Mouse (Mus musculus) right cerebral cortex, postnatal 25 days (tissue): ENCODE measurements at regions not wholly inside any gene's neighbourhood (a gene's known extent, or its start where the extent isn't known, plus 50 kb on each side); places are given as distances from the start of the nearest gene placed in this dataset.

Experiments
- DNase-seq: peaks from one replicate; pipeline ENCODE4 v3.0.0; 2022

DNA sequence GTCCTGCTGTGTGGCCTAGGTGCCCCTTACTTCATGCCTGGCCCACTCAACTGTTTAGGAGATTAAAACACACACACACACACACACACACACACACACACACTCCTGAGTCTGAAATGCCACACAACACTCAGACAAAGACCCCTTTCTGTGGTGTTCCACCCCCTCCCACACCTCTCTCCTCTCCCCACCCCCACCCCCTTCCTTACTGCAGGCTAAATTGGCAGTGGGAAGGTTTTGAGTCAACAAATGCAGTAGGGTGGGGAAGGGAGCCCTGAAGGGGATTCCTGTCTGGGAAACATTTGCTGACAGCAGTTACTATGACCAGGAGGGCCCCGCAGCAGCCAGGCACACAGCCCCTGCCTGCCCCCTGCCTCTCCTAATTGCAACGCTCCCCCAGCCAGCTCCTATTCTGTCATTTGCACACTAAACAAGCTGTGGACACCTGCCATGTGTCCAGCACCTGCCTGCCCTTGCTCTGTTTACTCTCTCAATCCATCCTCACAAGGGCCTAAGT is 69.5 kb downstream of the Ephb3 start:
- DNase-seq = no peak

DNA sequence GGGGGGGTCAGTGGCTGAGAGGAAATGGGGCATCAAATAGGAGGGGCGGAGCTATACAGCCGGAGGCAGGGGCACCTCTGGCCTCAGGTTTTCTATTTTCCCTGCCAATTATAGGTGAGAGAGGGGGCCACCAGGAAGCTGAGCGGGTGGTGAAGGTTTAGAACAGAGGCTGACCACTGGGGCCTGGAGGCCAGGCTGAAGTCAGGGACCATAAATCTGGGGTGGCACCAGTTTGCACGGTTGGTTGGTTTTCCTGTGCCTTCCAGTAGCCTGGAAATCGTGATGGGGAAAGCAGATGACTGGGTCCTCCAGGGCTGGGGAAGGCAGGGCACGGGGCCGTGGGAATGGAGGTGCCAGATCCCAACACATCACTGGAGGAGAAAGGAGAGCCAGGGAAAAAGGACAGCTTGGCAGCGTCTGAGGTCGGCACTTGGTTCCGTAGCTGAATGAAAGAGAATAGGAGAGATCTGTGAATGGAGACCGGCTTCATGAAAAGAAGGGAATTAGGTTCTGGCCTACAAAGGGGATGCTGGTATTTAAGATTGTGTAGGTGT is 73.3 kb downstream of the Ephb3 start:
- no peak for DNase-seq

DNA sequence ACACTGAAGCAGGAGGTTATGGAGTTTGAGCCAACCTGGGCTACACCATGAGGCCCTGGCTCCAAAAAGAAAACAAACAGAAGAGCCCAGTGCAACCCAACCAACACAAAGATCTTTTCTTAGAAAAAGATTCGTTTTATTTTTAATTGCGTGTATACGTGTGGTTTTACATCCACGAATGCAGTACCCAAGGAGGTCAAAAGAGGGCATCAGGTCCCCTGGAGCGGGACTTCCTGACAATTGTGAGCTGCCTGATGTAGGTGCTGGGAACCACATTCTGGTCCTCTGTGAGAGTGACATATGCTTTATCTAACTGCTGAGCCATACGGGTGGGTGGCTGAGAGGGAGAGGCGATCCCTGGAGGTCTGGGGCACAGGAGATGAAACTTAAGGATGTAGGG is 73.8 kb downstream of the Ephb3 start:
- DNase-seq = no peak

DNA sequence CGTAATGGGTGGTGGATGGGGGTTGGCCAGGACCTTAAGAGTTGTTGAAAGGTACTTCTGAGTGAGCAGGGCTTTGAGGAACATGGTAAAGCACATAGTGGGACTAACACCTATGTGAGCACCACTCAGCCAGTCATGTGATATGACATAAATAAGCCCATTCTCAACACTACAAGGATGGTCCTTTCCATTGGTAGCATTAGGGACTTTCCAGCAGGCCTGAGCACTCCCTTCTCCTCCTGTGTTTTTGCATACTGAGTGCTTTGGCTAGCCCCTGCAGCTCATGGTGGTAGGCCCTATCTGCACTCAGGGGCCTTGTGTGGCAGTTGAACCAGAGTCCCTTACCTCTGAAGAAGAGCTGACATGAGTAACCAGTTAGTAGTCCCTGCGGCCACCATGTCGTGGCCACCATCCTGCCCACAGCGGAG is 75.7 kb downstream of the Ephb3 start:
- DNase-seq = no peak

DNA sequence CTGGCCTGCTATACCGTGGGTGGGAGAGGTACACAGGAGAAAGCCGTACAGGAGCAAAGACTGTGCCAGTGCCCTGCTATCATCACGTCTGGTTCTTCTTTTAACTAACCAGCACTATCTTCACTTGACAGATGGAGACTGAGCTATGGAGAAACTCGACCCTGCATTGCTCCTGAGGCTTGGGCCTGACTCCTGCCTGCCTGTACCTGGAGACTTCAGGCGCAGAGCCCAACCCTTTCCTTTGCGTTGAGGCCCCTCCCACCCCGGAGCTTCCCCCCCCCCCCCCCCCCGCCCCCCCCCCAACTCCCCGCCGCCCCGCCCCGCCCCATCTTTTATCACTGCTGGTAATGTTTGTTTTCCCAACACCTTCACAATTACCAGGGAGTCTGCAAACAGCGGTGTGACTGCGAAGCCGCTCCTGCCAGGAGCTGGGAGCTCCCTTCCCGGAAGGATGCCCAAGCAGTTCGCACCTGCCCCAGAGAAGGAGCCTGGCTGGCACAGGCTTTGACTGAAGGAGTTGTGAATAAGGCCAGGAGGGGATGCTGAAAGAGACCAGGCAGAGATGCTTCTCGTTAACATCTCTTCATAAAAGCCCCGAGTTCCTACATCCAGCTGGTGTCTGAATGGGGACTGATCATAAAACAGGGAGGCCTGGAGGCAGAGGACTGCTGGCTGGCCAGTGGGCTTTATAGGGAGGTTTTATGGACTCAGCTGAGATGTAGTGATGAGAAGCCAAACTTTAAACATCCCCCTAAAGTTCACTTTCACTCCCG is 77.6 kb downstream of the Ephb3 start:
- no peak for DNase-seq

DNA sequence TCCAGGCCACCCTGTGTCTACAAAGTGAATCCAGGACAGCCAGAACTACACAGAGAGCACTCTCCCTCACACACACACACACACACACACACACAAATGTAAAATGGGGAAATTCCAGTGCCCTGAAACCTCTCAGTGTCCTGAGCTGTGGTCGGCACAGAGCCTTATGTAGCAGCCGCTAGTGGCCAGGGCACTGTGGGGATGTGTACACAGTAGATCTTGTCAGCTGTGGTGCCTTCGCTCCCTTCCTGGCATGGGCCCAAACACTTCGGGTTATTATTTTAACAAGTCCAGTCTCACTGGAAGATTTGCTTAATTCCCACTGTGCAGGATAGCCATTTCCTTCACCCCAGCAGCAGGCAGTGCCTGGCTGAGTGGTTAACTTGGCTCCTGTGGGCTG is 81.5 kb downstream of the Ephb3 start:
- no peak for DNase-seq

DNA sequence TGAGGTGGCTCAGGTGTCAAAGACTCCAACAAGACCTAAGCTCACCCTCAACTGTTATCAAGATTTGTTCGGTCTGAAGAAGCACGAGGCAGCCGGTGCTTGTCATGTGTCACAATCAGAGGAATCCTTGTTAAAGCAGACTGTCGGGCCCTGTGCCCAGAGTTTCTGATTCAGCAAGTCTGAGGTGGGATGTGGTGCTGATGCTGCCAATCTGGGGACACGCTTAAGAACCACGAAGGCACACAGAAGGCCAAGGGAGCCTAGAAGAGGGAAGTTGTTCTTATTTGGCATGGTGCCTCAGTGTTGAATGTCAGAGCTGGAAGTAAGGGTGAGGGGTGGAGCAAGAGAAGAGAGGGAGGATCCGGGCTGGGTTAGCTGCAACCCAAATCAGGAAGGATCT is 85.0 kb downstream of the Ephb3 start:
- DNase-seq = peak; percentile 31

DNA sequence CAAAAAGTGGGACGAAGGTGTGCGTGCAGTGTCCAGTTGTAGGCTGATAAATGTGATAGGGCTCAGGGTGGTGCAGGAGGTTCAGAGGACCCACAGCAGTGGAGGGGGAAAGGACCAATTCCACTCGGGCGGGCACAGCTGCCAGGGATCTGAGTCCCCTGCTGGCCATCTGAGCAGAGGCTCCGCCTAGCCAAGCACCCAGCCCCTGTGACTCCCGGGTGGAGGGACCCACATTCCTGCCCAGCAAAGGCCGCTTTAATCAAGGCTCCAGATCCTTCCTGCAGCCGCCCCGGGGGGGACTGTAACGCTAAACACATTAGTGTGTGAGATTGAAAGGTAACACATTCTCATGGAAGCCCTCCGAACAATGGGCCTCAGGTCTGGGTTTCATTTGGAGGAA is 88.5 kb downstream of the Ephb3 start:
- DNase-seq = no peak

DNA sequence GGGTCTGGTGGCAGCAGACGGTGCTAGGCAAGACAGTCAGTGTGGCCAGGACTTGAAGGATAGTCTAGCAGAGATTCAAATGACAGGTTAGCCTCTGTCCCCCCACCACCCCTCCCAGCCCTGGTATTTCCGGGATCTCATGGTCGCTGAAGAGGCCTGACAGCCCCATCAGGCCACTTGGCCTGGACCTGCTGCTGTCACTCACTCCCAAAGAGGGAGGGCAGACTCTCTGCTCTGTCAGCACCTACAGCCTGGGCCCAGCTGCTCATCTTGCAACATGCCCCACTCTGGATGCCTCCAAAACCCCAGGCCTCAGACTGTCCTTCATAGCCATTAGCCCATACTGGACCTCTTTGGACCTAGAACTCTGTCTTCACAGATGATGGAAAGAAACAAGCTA is 89.0 kb downstream of the Ephb3 start:
- DNase-seq = no peak

DNA sequence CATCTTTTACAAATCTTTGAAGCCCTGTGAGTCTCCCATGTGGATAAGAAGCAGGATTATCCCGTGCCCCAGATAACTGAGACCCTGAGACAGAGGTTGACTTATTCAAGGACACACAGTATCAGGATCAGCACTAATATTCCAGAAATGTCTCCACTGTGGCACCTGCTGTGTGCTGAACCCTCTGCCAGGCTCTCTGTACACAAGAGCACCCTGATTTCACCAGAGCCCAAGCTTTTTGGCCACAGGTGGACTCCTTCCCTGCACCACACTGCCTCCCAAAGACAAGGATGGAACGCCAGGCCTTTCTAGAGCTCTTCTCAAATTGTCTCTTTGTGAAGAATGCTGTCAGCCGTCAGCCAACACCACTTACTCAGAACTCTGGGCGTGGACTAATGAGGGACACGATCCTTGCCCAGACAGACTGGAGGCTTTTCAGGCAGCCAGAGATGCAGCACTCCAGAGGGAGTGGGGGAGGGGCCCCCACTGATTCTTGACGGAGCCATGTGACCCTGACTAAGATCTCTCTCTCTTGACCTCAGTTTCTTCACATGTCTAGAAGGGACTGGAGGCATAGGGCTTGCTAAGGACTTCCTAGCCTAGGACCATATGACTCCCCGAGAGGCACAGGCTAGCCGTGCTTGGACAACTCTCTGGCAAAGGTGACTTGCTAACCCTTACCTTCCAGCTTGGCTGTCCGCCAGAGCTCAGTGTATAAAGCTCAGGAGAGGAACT is 90.3 kb downstream of the Ephb3 start:
- no peak for DNase-seq

DNA sequence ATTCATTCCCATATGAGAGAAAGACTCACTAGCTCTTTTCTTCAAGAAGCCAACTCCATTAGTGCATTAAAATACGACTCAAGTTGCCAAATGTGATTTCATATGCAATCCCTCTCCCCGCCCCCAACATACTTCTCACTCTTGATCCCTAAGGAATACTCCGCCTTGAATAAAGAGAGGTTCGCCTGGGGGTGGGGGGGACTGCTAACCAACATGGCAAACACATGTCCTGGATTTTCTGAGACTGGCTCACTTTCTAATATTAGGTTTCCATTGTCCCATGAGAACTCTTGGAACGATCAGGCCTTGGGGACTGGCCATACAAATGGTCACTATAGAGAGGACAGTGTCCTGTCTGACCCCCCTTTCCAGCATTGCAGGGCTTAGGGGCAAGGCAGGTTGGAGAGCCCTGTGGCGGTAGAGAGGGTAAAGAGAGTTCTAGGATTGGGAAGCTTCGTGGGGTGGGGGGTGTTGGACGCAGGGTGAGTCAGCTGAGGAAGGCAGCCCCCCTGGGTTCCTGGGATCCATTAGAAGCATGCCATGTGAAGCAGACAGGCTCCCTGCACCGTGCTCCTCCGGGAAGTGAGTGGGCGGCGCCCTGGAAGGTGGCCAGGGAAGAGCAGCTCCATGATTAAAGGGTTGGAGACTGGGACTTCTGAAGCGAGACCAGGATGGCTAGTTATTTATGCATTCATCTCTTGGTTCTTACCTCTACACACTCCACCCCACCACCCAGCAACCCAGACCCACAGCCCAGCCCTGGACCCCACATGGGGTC is 91.6 kb downstream of the Ephb3 start:
- DNase-seq = no peak

DNA sequence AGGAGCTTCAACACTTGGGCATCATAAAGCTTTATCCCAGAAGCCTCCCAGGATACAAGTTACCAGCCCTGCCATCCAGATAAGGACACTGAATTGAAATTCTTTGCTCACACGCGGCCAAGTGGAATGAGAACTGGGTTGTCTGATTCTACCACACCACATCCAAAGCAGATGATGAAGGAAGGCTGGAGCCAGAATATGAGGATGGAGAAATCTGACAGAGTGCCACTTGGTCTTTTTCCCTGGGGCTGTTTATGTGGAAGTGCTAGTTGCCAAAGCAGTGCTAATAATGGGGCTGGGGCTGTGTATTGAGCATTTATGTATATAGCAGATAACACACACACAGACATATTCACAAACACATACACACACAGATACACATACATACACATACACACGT is 92.2 kb downstream of the Ephb3 start:
- DNase-seq = no peak

DNA sequence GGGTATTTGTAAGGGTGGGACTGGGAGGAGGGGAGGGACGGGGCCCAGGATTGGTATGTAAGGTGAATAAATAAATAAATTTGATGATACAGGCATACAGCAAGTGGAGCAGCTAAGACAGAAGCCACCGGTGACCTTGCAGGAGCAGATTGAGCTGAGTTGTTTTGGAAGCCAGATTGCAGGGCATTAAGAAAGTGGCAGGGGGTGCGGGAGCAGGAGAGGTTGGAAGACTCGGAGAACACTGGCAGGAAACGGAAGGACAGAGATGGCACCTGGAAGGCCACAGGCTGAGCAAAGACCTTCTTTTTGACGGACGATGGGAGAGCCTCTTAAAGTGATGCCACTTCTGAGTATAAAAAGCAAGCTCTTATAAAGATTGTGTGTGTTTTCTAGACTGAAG is 94.3 kb downstream of the Ephb3 start:
- no peak for DNase-seq

DNA sequence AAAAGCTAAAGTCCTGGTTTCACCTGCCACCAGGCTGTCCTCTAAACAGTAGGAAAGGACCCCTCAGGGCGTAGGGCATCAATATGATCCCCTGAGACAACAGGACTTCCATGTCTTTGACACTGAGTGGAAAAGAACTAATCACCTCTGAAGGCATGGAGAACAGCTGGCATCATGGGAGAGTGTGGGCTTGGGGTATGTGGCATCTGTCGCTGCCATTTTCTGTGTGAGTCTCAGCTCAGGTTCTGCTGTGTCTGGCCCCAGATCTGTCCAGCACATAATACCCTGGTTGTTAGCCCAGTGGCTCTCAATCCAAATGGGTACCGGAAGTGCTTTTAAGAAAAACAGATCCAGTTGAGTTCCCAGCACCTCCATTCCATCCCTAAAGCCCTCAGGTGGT is 101.3 kb downstream of the Ephb3 start:
- no peak for DNase-seq

DNA sequence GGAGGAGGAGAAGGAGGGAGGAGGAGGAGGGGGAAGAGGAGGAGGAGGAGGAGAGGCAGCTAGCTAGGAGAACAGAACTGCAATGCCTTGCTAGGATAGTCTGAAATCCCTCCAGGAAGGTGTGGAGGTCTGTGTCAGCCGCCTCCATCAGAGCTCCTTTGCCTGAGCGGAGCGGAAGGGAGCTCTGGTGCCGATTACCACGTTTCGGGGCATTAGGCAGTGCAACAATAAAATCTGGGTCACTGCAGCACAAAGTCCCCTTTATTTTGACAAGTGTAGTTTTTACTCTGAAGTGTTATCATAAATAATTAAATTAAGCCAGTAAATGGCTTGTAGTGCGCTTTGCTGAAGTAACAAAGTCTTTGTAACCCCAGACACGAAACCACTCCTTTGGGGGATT is 104.0 kb downstream of the Ephb3 start:
- DNase-seq = no peak

DNA sequence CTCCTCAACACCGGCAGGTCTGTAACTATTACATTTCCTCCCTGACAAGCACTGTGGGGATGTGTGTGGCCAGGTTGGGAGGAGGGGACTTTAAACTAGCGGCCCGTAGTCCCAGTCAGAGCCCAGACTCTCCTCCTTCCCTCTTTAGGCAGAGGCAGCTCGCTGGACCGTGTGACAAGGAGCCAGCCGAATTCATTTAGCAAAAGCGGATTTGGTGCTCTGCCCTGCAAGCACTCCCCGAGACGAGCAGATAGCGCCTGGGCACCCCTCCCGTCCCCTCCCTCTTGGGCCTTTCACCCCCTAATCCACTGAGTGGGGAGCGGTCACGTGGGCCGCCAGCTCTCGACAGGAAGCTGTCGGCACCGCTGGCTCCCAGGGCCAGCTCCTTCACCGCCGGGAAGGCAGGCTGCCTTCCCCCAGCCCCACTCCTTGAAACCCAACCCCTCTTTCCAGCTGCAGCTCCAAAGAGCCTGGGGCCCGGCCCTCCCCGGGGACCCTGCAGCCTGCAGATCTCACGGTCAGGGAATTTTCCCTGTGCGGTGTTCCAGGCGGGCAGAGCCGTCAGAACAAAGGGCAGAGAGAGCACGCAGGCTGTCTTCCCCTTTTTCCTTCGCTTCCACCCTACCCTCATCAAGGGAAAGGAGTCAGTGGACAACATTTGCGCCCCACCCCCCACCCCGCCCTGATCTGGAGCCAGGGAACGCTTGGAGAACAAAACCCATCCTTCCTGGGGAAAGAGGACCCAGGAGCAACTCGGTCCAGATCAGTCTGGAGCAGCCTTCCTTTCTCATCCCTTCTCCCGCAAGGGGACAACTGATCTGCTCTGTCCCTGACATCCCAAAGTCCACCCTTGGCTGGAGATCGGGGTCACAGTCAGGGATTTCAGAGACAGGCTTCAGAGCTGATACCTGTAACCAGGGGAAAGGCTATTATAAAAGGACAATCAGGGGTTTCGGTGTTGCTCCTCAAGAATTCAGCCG is 106.4 kb downstream of the Ephb3 start:
- DNase-seq = peak; percentile 61

DNA sequence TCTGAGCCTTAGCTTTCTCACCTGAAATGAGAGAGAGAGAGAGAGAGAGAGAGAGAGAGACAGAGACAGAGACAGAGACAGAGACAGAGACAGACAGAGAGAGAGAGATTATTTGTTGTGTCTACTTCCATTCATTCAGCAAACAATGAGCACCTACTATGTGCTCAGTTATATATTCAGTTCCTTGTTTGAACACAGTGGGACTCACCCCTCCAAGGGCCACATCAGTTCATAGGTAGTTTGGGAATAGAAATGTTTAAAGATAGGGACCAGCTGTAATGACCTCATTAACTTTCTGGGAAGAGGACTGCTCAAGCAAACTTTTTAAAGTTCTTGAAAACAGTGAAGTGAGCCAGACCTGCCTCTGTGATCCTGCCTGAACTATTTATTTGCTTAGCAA is 107.2 kb downstream of the Ephb3 start:
- no peak for DNase-seq

DNA sequence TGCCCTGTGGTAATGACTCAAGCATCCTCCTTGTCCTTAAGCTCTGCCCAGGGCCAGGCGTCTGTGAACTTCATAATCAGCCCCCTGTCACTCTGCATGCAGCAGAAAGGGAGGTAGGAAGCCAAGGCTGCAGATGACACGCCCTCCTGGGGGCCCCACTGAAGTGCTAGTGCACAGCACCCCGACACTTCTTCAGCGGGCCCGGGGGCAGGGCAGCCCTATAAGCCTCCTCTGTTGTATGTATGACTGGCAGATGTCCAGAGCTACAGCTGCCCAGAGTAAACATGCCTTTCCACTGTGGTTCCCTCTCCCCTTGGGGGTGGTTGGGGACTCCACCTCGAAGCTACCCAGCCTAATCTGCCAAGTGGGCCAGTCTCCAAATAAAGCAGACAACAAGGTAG is 107.2 kb upstream of the Vps8 start:
- DNase-seq = no peak

DNA sequence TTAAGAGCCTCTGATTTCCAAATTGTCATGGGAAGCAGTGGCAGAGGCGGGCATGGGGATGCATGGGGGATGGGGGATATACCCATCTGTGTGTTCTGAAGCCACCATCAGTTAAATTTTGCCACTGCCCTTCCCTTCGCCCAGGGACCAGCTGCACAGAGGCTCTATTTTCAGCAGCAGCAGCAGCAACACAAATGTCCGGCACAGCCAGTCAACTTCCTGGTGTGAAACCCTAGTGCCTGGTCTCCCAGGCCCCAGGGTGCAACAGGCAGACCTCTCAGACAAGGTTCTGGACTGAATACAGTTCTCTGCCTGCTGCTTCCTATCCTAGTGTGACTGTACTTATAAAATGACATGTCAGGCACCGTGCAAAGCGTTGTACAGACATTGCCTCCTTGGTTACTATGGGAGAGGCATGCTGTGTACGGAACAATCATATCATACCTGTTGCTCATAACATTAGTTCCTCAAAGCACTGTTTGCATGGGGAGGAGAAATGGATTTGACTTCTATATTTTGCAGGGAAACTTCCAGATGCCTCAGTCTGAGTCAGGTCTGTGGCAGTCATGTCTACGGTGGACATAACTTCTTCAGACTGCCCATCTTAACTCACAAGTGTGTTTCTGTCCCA is 104.8 kb upstream of the Vps8 start:
- DNase-seq = no peak

DNA sequence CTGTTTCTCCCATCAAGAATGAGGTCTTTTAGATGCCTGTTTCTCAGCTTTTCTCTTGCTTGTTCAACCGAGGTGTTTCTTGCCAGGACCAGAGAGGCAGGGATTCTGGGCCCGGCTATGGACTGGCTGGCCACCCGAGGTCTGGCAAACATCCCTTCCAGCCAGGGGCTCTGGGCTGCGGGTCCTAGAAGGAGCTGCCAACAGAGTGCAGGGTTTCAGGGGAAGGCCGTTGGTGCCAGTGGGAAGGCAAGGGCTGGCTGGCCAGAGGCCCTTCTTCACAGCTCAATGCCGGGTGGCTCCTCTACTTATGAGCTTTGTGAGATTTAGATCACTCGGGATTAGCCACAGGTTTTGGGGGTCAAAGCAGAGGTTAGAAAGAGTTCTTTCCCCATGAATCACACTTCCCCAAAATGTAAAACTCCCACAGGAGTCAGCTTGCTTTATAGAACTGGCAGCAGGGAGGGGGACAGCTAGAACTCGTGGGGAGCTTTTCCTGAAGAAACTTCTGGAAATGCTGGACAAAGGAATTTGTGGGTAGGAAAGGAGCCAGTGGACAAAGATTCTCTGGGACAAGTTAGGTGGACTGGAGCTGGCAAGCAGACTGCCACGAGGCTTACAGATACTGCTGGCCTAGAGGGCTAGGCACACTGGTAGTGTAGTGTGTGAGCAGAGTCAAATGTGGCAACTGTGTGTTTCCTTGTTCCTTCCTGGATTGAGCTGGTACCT is 104.1 kb upstream of the Vps8 start:
- DNase-seq = peak; percentile 24

DNA sequence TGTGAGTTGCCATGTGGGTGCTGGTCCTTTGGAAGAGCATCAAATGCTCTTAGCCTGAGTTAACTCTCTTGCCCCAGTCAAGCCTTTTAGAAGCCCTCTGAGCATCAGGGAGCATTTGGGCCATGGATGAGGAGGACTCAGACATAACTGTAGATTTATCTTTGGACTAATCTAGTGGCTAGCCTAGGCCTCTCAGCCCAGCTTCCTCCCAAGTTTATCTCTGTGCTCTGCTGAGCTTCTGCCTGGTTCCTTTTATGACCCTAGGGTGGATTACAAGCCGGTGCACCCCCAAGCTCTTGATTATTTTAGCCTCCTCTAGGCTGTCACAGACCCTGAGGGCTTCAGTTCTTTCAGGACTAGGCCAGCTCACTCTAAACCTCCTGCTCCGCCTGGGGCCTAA is 102.6 kb upstream of the Vps8 start:
- DNase-seq = no peak
